Mouse (Mus musculus) cerebellum, postnatal 14 days (tissue): ENCODE measurements around the gene Gm49388.
A peak's percentile ranks its signal among the peaks of the same experiment; 100 is the strongest.

Experiments used
- DNase-seq, 2 experiments: peaks; one replicate each; pipeline ENCODE4 v3.0.0; 2021; ENCODE audit warnings: mixed read lengths in 2 of 2

Gm49388 gene

DNA sequence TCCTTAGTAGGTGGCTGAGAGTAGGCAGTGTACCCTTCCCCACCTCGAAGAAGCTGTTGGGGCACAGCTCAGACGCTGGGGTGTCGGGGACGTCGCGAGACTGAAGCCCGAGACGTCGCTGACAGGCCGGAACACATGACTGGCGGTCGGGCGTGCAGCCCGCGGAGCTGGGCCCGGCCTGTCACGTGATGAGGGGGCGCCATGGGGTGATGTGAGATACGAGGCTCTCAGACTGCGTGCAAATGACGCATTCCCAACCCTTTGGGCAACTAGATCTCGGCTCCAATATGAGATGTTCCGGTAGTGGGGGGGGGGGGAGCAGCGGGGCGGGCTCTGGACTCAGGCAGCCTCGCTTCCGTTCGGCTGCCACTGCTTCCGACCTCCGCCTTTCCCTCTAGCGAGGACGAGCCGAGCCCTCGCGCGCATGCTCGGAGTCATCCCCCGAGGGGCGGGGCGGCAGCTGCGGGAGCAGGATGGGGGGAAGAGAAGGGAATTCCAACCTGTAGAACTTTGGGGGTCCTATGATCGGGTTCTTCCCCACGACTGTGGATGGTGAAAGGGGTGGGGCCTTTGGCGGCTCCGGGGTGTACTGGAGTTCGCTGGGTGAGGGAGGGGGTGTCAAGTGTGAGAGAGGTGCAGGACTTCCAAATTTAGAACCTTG lies 56.1 kb downstream of the Gm49388 start:
- peak; percentile 97 to 98 for DNase-seq

DNA sequence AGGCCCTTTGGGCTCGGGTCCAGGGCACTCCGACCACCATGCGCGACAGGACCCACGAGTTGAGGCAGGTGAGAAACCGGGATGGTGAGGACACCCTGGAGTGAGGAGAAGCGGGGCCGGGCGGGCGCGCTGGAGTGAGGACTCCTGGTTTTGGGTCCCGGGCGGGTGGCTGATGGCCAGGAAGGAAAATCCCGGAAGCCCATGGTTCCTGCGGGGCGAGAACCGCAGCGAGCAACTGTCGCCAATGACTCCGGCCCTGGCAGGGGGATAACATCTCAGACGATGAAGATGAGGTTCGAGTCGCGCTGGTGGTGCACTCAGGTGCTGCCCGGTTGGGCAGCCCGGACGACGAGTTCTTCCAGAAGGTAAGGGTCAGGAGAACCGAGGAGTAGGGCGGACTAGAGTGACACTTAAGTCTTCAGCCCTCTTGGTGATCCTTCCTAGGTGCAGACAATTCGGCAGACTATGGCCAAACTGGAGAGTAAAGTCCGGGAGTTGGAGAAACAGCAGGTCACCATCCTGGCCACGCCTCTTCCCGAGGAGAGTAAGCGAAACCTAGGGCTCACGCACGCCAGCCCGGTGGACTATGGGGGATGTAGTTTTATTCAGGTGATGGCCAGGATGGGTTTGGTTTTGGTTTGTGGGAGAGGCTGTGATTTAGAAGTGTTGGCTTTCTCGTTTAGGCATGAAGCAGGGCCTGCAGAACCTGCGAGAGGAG lies 56.8 kb downstream of the Gm49388 start:
- DNase-seq, result peak; percentile 86 to 87

DNA sequence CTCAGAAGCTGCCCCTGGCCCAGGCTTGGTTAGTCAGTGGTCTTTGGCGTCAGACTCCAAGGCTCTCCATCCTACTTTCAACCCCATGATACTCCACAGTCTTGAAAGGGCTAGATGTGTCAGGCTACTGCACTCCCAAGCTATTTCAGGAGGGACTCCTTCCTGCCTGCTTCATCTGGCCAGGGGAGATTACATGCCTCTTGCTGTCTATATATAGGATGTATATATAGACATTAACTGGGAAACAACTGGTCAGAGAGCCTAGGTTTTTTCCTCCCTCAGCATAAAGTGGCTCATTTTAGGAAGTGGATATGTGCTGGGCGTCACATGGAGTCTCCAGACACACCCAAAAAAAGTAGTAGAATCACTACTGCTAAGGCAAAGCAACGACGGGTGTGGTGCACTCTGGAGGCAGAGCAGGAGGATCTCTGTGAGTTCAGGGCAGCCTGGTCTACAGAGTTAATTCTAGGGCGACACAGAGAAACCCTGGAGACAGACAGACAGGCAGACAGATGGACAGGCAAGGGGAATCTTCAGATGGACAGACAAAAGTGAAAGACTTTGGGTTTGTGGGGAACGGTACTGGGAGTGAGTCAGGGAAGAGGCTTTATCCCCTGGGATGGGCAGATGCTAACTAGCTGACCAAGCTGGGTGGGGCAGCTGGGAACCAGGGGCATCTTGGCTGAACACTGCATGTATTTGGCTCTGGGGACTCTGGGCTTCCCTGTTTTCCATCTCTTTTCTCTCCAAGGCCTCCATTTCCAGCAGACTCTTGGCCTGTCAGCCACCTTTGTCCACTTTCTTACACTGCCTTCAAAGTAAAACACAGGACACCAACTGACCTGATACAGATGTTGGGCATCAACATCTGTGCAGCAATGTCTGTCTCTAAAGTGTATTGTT lies 64.8 kb downstream of the Gm49388 start:
- DNase-seq, result no peak

DNA sequence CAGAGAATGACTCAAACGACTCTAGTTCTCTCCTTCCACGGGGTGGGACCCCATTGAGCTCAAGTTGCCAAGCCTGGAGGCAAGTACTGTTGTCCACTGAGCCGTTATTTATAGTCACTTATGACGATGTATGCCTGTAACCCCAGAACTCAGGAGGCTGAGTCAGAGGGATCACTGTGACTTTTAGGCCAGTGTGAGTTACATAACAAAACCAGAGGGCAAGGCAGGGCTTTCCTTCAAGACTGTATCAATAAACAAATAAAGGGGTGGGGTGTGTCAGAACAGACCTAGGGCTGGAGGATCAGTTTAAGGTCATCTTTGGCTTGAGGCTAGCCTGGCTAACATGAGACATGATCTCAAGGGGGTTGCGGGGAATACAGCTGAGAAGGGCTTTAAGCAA lies 65.5 kb downstream of the Gm49388 start:
- no peak for DNase-seq
